Mouse (Mus musculus): ENCODE measurements around the gene Mctp1.
A peak's percentile ranks its signal among the peaks of the same experiment; 100 is the strongest.
"Not testable (repeated sequence)": the region's sequence is repeated elsewhere in the genome, so short reads cannot be mapped to it uniquely, and the experiment has no call there.

Mctp1 gene

GRCm38 (mm10) chr13:76481601-76482000 is 97.3 kb downstream of the Mctp1 start:
- DNase-seq (ENCODE audit: low read depth, low spot score) = peak; percentile 53

GRCm38 (mm10) chr13:76482998-76483397 is 98.7 kb downstream of the Mctp1 start:
- DNase-seq (ENCODE audit: low read depth, low spot score) = no peak

GRCm38 (mm10) chr13:76484086-76484709 is 99.9 kb downstream of the Mctp1 start:
- DNase-seq (ENCODE audit: low read depth, low spot score) = peak; percentile 9

DNA sequence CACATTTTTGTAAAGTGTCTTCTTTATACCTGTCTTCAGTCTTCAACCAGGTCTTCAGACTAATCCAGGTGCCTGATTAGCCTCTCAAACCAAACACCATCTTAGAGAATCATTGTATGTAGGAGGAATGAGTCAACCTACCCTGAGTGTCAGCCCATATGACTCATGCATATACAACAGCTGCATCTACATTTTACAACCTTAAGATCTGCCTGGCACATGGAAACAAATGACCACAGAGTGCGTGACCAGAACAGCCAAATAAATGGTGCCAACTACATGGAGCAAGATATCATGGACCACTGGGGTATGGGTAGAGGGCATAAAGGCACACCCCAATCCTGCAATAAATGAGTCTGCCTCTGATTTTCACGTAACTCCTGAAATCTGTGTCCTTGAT is 131.6 kb downstream of the Mctp1 start:
- DNase-seq (ENCODE audit: low read depth, low spot score) = peak; percentile 68

- peak; percentile 12 for DNase-seq (ENCODE audit: low read depth, low spot score)
These were observed 138.8 kb downstream of the Mctp1 start for GRCm38 (mm10) chr13:76523170-76523569.

GRCm38 (mm10) chr13:76527326-76527725 is 143.0 kb downstream of the Mctp1 start:
- no peak for DNase-seq (ENCODE audit: low read depth, low spot score)

DNA sequence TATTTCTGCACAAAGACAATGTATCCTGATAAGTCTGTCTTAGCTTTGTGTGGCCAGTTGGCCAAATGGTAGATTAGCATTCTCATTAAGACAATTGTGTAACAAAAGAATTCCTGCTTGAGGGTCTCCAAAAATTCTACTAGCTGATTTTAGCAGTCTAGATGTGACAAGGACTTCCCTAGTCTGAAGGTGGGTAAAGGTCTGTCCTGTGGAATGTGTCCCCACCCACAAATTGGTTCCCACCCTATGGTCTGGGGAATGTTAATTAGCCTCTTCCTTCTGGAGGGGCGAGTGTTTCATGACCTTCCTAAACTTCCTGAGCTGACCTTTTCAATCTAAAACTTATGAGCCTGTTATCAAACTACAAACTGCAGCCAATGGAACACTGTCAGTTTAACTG is 143.4 kb downstream of the Mctp1 start:
- DNase-seq (ENCODE audit: low read depth, low spot score) = no peak

DNA sequence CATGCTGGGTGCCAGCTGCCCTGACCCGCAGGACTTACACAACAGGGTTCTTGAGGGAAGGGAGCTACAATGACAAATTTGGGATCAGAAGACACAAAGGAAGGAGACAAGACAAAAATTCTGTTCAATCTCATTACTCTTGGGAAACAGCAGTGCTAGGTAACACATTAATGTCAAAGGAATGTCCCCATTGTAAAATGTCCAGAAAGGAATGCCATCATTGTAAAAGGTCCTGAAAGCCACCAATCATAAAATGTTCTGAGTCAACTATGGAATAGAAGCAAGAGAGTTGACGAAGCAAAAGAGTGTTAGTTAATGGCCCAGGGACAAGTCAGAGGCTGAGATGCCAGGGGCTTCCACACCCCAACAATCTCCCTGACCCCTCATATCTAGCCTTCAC is 145.6 kb downstream of the Mctp1 start:
- no peak for DNase-seq (ENCODE audit: low read depth, low spot score)

GRCm38 (mm10) chr13:76530867-76531504 is 146.7 kb downstream of the Mctp1 start:
- DNase-seq (ENCODE audit: low read depth, low spot score) = no peak

GRCm38 (mm10) chr13:76547854-76548253 is 163.5 kb downstream of the Mctp1 start:
- no peak for DNase-seq (ENCODE audit: low read depth, low spot score)

DNA sequence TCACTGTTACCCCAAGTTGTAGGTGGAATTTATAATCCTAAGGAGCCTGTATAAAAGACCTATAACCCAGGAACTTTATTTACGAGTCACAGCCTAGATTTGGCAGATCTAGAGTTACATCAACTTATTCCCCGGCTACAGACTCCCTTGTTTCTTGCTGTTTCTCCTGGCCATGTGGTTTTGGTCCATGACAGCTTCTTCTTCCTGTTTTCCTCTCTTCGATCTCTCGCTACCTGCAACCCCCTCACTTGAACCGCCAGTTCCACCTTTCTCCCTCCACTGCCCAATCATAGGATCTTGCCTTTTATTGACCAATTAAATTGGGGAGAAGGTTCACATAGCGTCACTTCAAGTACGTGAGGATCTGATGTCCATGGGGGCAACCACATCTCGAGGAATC is 176.6 kb downstream of the Mctp1 start:
- no peak for DNase-seq (ENCODE audit: low read depth, low spot score)

DNA sequence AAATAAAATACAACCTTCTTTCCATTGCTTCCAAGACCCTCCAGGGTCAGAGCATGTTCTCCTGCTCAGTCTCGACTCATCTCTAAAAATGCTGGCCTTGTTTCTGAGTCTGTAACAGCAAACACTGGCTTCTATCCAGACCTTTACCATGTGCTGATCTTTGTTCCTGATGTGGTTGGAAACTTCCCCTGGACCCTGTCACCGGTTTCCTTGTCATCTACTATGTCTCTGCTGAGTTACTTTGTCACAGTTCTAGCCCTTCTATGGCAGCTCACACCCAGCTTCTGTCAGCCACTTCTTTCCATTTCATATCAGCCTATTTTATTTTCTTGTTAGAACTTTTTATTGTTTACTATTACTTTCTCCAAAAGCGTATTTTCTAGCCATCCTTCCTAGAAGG is 177.3 kb downstream of the Mctp1 start:
- DNase-seq (ENCODE audit: low read depth, low spot score) = no peak

DNA sequence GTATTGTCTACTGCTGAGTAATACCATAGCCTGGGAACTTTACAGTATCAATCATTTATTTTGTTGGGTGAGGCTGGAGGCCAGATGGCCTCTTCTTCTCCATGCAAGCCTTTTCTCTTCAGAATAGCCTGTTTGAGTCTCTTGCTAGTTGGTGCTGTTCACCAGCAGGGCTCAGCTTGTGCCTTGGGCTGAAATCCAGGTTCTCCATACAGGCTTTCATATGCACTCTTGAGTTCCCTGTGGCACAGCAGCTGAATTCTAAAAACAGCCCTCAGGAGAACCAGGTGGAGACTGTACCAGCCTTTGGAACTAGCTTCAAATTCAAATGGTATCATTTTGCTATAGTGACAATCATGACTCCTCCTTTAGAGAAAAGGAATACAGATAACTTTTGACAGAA is 179.7 kb downstream of the Mctp1 start:
- no peak for DNase-seq (ENCODE audit: low read depth, low spot score)

DNA sequence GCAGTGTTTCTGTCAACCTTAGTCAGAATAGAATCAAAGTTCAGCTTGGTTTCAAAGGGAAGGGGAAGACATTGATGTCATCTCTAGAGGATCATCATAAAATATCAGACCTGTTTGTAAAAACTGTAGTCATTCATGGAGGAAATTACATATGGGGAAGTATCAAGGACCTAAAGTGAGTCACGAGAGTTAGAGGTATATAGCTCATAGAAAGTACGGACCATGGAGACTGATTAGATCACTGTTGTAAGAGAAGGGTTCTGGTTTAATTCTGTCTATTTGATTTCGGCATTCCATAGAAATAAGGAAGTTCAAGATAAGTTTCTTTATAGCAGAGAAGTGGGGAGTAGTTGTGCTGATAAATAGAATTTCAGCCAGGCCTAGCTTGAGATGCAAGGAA is 181.7 kb downstream of the Mctp1 start:
- DNase-seq (ENCODE audit: low read depth, low spot score) = no peak

DNA sequence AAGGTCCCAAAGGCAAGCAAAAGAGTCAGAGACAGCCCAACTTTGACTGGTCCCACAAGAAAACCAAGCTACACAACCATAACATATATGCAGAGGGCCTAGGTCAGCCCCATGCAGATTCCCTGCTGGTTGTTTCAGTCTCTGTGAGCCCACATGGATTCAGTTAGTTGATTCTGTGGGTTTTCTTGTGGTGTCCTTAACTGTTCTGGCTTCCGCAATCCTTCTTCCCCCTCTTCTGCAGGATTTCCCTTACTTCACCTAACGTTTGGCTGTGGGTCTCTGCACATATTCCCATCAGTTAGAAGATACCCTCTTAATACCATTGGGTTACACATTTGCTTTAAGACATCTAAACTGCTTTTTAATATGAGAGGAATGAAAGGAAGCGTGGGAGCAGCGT is 183.1 kb downstream of the Mctp1 start:
- no peak for DNase-seq (ENCODE audit: low read depth, low spot score)

- DNase-seq (ENCODE audit: low read depth, low spot score) = no peak
These were observed 184.4 kb downstream of the Mctp1 start for GRCm38 (mm10) chr13:76568569-76569211.

DNA sequence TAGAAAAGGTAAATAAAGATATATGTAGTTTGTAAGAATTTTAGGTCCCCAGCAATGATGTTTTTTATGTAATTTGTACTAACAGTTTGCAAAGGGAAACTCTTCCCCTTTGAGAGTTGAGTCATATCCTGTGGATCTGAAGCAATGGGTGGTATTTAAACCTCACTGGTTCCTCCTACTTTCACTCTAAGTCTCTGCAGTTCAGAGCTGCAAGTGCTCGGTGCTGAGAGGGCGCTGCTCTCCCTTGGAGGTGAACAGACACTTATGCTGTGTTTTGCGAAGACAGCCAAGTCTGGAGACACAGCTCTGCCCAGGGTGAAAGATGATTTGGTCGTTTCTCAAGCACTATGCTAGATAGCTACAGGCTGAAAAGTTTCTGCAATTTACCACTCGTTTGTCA is 195.1 kb downstream of the Mctp1 start:
- peak; percentile 82 for DNase-seq (ENCODE audit: low read depth, low spot score)

DNA sequence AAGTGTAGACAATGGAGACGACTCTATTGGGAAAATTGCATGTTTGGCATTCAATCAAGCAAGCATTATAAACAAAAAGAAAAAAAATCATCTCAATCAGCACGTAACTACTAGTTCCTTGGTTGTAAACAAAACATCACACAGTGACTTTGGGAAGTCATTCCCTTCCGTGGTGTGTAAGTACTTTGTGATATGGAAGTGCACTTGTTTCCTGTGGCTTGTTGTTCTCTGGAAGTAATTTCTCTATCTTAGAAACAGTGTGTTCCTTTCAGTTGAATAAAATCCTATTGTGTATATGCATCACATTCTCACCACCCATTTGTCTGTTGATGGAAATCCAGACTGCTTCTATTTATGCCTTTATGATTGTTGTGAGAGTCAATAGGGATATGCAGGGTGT is 201.1 kb downstream of the Mctp1 start:
- no peak for DNase-seq (ENCODE audit: low read depth, low spot score)

DNA sequence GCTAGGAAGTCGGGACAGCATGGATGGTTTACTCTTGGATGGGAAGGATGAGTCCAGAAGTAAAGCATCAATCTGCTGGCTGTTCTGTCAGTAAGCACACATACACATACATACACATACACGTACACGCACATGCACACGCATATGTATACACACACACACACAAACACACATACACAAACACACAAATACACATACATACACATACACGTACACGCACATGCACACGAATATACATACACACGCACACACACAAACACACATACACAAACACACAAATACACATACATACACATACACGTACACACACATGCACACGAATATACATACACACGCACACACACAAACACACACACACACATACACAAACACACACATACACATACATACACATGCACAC is 206.4 kb downstream of the Mctp1 start:
- not testable (repeated sequence) for DNase-seq (ENCODE audit: low read depth, low spot score)

- peak; percentile 21 for DNase-seq (ENCODE audit: low read depth, low spot score)
These were observed 206.9 kb downstream of the Mctp1 start for GRCm38 (mm10) chr13:76591189-76591588.

GRCm38 (mm10) chr13:76591692-76592091 is 207.4 kb downstream of the Mctp1 start:
- no peak for DNase-seq (ENCODE audit: low read depth, low spot score)

- DNase-seq (ENCODE audit: low read depth, low spot score) = no peak
These were observed 208.6 kb downstream of the Mctp1 start for GRCm38 (mm10) chr13:76592908-76593307.

GRCm38 (mm10) chr13:76597005-76597404 is 212.7 kb downstream of the Mctp1 start:
- no peak for DNase-seq (ENCODE audit: low read depth, low spot score)
